Mouse (Mus musculus): Measurements from ENCODE around the gene 1500011B03Rik. TPM values are rescaled to one million over a fixed set of nuclear protein-coding genes. Genes with fewer than 3 reads are reported as not detected.

Gene 1500011B03Rik
- polyA plus RNA-seq, 1 experiment from 2014 or later = 190 TPM

DNA sequence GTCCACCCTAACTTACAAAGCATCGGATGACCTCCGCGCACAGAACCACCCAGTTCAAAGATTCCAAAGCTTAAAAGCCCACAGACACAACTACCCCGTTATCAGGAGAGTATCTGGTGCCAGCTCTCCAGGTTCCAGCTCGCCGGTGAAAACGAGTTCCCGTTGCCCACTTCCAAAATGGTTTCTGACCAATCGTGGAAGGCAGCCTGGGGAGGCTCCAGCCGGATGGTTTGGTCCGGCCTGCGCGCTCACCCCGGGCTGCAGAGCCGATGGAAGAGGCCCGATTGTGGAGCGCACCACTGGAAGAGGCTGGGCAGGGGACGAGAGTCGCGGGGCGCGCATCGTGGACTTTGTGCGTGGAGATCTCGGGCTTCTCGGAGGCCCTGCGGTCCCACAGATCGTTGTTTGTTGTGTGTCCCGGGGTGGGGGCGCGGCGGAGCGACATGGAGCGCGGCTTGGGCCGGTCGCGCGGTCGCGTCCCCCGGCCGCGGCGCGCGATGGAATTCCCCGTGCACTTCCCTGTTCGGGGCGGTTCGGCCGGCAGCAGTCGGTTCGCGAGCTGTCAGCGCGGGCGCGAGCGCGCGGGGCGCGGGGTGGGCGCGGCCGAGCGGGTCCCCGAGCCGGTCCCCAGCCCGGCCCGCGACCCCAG lies 48.7 kb downstream of the 1500011B03Rik start, which contains the start of gene Ankrd13a:
Gene Ankrd13a (plus strand): TSS at position 275 of the 649 bp plus-strand sequence.
- Histone ChIP-seq H3K4me1 (peaks cover 42% of the 10 kb centered on the region), H3K9me3 (no peaks in the 10 kb centered on the region), H3K4me3 (peak within 1 kb of the TSS; percentile 100), H3K27ac (peak within 1 kb of the TSS; percentile 76), H3K4me2 (replicated peaks) (peak within 1 kb of the TSS; percentile 93), H3K27me3 (replicated peaks) (no peaks in the 10 kb centered on the region), H3K36me3 (no peaks in the 10 kb centered on the region), H3K9ac (peak within 1 kb of the TSS; percentile 97)
- peak; percentile 83 for ATAC-seq (ENCODE audit: low FRiP score, low read depth)
- under 1% methylated on average over 49 of the region's 73 CpGs for WGBS

DNA sequence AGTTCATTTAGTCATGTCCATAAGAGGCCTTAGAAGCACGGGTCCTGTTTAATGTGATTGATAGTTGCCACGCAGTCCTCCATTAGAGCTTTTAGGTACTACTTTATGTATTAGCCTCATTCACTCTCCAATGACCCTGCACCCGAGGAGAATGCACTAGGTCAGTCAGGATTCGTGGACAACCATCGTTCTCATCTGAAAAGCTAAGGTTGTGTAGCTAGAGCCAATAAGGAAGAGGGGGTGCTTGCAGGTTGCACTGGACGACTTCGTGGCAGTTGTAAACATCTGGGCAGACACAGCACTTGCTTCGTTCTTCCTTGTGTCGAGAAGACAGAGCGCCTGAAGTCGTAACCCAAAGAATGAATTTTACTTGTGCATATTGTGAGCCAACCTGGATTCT lies 49.5 kb downstream of the 1500011B03Rik start:
- Histone ChIP-seq H3K9me3 (no peaks in the 10 kb centered on the region), H3K4me1 (peaks cover 42% of the 10 kb centered on the region), H3K9ac (peak overlapping the region; percentile 97), H3K4me2 (replicated peaks) (peak overlapping the region; percentile 93), H3K27ac (peak overlapping the region; percentile 76; the same call in 1 of the 2 replicates), H3K4me3 (peak overlapping the region; percentile 100), H3K27me3 (replicated peaks) (no peaks in the 10 kb centered on the region), H3K36me3 (no peaks in the 10 kb centered on the region)
- 2% methylated on average over 11 of the region's 11 CpGs for WGBS
- 0 out of 2 replicates have a peak, but pooled peaks have one; percentile 1 for ATAC-seq (ENCODE audit: low FRiP score, low read depth)

DNA sequence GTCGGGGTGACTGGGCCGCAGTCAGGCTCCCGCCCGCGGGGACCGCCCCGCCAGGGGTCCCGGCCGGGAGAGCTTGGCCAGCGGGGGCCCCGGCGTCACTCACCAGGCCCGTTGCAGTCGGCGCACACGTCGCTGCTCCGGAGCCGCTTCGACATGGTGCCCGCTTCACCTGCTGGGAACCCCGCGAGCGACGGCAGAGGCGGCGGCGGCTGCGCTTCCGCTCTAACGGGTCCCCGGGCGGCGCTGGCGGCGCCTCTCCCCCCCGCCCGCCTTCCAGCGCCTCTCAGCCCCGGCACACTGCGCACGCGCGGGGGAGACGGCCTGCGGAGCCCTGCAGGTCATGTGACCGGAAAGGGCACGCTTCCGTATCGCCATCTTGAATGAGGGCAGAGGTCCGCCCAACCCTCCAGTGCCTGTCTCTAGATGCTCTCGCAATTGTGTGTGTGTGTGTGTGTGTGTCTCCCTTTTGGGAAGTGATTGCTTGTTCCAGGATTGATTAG lies 50.0 kb downstream of the 1500011B03Rik start:
- Histone ChIP-seq H3K9me3 (no peaks in the 10 kb centered on the region), H3K27me3 (replicated peaks) (no peaks in the 10 kb centered on the region), H3K27ac (peak overlapping the region; percentile 46; the same call in 1 of the 2 replicates), H3K4me1 (peaks cover 42% of the 10 kb centered on the region), H3K4me3 (peak overlapping the region; percentile 100), H3K9ac (peak overlapping the region; percentile 97), H3K4me2 (replicated peaks) (peak overlapping the region; percentile 93), H3K36me3 (no peaks in the 10 kb centered on the region)
- WGBS = under 1% methylated on average over 52 of the region's 52 CpGs
- peak; percentile 81 for ATAC-seq (ENCODE audit: low FRiP score, low read depth)

DNA sequence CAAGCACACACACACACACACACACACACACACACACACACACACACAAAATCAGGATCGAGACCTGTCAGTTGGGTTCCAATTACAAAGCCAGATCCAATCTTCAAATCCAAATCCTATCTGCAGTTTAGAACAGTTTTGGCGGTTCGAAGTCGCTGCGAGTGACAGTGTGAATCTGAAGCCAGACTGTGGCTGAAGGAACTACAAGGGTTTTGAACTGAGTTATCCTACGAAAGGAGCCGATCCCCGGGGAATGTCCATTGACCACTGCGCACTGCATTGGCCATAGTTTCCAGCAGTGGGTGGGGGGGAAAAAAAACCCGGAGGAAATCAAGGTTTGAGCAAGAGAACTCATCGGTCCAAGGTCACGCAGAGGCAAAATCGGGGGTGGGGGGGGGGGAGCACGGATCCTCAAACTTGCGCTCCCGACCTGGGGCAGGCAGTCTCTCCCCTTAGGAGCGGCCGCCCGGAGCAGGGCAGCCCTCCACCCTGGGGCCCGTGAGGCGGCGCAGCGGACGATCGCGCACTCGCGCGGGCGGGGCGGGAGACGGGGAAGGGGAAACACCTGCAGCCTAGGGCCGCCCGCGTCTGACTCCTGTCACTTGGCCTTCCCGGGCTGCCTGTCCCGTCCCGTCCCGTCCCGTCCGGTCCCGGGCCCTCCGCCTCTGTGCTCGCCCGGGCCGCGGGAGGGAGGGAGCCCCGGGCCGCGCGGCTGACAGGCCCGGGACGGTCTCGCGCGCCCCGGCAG lies 50.6 kb downstream of the 1500011B03Rik start:
- H3K4me1 ChIP-seq = peaks cover 37% of the 10 kb centered on the region
- peak overlapping the region; percentile 100 for H3K4me3 ChIP-seq
- peak; percentile 67 for ATAC-seq (ENCODE audit: low FRiP score, low read depth)
- peak overlapping the region; percentile 46; the same call in 1 of the 2 replicates for H3K27ac ChIP-seq
- no peaks in the 10 kb centered on the region for H3K36me3 ChIP-seq
- WGBS = 2% methylated on average over 39 of the region's 57 CpGs
- peak overlapping the region; percentile 93 for H3K4me2 ChIP-seq (replicated peaks)
- peak overlapping the region; percentile 97 for H3K9ac ChIP-seq
- H3K9me3 ChIP-seq = no peaks in the 10 kb centered on the region
- no peaks in the 10 kb centered on the region for H3K27me3 ChIP-seq (replicated peaks)

DNA sequence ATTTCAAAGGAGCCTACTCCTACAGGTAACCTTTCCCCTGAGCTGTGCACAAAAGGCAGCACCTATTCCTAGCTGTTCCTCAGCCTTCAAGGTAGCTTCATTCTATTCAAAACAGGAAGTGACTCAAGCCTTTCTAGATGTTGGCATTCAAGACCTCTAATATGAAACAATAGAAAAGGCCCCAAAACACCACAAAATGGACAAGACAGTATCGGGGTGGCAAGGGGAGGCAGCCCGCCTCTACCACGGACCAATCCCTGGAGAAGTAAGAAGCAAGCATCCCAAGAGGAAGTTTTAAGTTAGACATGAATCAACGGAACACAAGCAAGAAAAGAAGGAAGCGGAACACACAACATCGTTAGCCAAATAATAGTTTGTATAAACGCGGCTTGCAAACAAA lies 51.5 kb downstream of the 1500011B03Rik start:
- Histone ChIP-seq H3K9me3 (no peaks in the 10 kb centered on the region), H3K4me2 (replicated peaks) (peak overlapping the region; percentile 93), H3K27me3 (replicated peaks) (no peaks in the 10 kb centered on the region), H3K36me3 (no peaks in the 10 kb centered on the region), H3K9ac (no peak overlapping the region), H3K4me3 (no peak overlapping the region), H3K4me1 (peaks cover 31% of the 10 kb centered on the region), H3K27ac (no peak overlapping the region)
- WGBS = 81% methylated on average over 8 of the region's 8 CpGs
- ATAC-seq (ENCODE audit: low FRiP score, low read depth) = no peak

DNA sequence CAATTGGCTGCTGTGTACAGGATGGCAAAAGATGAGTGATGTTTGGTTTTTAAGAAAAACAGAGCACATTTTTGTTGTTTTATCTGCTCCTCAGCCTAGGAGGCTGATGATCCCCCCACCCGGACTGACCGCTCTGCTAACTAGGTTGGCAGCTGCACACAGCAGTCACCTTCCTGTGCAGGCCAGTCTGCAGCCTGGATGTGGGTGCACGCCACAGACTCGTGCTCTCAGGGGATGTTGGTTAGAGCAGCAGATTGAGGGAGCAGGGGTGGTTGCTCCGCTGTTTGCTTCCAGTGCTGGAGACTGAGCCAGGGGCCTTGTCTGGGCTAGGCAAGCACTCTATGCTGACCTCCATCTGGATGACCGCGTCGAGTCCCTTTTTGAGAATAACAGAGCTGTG lies 53.5 kb downstream of the 1500011B03Rik start:
- Histone ChIP-seq H3K4me1 (peaks cover 18% of the 10 kb centered on the region), H3K9me3 (no peaks in the 10 kb centered on the region), H3K36me3 (peaks cover 15% of the 10 kb centered on the region), H3K4me3 (no peak overlapping the region), H3K27me3 (replicated peaks) (no peaks in the 10 kb centered on the region), H3K4me2 (replicated peaks) (peak overlapping the region; percentile 14; the same call in 1 of the 2 replicates), H3K27ac (no peak overlapping the region), H3K9ac (no peak overlapping the region)
- ATAC-seq (ENCODE audit: low FRiP score, low read depth) = no peak
- 93% methylated on average over 8 of the region's 8 CpGs for WGBS

DNA sequence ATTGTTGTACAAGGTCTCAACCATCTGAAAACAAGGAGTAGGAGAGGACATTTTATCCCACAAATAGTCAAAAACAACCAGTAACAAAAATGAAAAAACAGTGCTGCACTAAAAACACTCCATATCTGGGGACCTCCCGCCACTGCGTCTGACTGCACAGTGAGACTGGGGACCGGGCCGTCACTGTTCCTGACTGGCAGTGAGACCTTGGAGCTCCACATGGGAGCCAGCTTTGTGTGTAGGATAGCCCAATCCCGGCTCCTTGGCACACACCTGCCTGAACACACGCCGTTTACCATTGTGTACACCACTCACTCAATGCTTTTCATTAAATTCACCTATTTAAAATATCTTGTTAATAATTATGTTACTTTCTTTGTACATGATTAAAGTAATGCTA lies 56.1 kb downstream of the 1500011B03Rik start:
- Histone ChIP-seq H3K36me3 (peaks cover 40% of the 10 kb centered on the region), H3K4me1 (peaks cover 14% of the 10 kb centered on the region), H3K4me2 (replicated peaks) (no peak overlapping the region), H3K4me3 (no peak overlapping the region), H3K27ac (no peak overlapping the region), H3K27me3 (replicated peaks) (no peaks in the 10 kb centered on the region), H3K9me3 (no peaks in the 10 kb centered on the region), H3K9ac (no peak overlapping the region)
- 89% methylated on average over 7 of the region's 7 CpGs for whole genome bisulfite sequencing
- ATAC-seq (ENCODE audit: low FRiP score, low read depth) = no peak

DNA sequence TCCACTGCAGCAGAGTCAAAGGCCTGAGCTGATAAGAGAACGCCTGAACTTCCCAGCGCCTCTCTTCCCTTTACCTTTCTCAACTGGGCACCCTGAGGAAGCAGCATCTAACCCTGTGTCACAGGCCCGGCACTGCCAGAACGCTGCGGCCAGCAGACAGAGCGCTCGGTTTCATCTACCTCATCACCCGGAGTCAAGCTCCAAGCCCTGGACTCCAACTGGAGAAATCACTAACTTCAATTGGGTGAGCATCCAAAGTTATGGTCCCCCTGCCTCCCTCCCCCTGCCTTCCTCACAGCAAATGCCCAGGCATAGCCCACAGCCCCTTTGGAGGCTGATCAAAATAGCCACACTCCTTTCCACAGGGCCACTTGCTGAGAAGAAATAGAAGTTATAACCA lies 56.6 kb downstream of the 1500011B03Rik start:
- H3K4me3 ChIP-seq = no peak overlapping the region
- H3K9ac ChIP-seq = no peak overlapping the region
- no peak overlapping the region for H3K4me2 ChIP-seq (replicated peaks)
- no peak overlapping the region for H3K27ac ChIP-seq
- no peaks in the 10 kb centered on the region for H3K27me3 ChIP-seq (replicated peaks)
- peaks cover 9% of the 10 kb centered on the region; the same call in 1 of the 2 replicates for H3K4me1 ChIP-seq
- peaks cover 45% of the 10 kb centered on the region for H3K36me3 ChIP-seq
- no peak for ATAC-seq (ENCODE audit: low FRiP score, low read depth)
- WGBS = 95% methylated on average over 8 of the region's 8 CpGs
- H3K9me3 ChIP-seq = no peaks in the 10 kb centered on the region

DNA sequence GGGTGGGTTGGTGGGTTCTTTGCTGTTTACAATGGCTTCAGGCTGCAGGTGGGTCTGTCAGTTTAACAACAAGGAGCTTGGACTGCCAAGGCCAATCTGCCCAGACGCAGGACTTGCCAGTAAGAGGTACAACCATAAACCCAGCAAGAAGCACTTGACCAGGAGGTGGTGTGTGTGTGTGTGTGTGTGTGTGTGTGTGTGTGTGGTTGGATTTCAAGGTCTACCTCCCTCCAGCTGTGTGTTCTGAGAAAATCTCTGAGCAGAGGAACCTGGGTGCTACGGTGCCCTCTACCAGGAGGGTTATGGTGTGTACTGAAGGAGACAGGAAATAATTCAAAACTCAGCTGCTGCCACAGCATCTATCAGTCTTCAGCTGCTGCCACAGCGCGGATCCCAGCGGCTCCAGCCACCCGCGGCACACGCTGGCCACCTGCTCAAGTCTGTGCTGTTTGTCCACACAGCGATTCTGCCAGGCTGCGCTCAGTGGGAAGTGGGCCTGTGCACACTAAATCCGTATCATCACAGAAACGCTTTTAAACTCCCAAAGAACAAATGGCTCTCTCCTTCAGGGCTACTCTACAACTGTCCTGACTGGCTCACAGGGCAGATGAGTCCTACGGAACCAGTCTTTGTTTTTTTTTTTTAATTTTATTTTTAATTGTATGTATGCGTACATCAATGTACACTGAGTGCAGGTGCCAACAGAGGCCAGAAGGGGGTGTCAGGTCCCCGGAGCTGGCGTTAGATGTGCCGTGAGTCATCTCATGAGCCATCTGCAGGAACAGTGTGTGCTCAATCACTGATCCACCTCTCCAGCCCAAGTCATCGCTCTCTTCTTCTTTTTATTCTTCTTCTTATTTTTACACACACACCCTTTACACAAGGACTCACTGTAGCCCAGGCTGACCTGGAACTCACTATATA lies 58.2 kb downstream of the 1500011B03Rik start:
- Histone ChIP-seq H3K9me3 (no peaks in the 10 kb centered on the region), H3K4me3 (no peak overlapping the region), H3K4me2 (replicated peaks) (no peak overlapping the region), H3K27ac (no peak overlapping the region), H3K9ac (no peak overlapping the region), H3K27me3 (replicated peaks) (no peaks in the 10 kb centered on the region), H3K4me1 (peaks cover under 1% of the 10 kb centered on the region; the same call in 1 of the 2 replicates), H3K36me3 (peaks cover 57% of the 10 kb centered on the region)
- WGBS = 87% methylated on average over 18 of the region's 18 CpGs
- no peak for ATAC-seq (ENCODE audit: low FRiP score, low read depth)

DNA sequence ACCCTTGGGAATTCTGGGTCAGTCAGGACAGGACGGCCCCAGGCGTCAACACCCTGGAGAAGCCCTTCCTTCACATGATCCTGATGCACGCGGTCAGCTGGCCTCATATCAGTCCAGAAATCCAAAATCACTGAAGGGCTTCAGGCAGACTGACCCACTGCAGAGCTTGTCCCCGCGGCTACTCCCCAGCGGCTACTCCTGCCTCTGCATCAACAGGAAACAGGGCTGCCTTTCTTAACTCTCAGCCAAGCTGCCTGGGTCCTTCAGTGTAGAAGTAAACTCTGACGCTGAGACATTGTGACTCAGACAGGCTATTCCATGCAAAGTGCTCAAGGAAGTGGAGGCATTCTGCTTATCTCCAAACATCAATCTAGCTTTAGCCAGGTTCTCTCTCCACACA lies 61.3 kb downstream of the 1500011B03Rik start:
- peaks cover 73% of the 10 kb centered on the region for H3K36me3 ChIP-seq
- WGBS = 93% methylated on average over 8 of the region's 8 CpGs
- H3K27ac ChIP-seq = no peak overlapping the region

DNA sequence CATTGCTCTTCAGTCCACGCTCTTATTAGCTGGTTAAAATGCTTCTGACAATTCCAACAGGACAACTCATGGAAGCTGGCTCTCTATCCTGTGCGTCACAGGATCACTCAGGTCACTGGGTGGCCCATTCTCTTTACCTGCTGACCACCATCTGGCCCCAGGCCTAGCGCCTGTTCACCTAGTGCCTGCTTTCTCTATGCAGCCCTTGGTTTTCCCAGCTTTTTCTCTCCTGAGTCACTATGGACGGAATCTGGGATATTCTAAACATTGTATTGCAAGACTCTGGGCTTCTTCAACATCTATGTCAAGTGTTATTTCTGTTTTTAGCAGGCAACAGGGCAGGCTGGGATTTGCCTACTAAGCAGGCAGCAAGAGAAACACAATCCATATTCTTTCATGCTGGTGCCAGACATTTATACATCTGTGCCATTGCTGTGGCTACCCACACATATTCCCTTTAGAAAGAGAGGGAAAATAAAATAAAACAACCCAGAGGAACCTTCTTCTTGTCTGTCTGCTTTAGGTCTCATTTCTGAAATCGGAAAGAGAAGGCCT lies 63.7 kb downstream of the 1500011B03Rik start:
- Histone ChIP-seq H3K9me3 (no peaks in the 10 kb centered on the region), H3K9ac (no peak overlapping the region), H3K36me3 (peaks cover 69% of the 10 kb centered on the region), H3K27me3 (replicated peaks) (no peaks in the 10 kb centered on the region), H3K4me1 (no peaks in the 10 kb centered on the region), H3K4me2 (replicated peaks) (no peak overlapping the region), H3K4me3 (no peak overlapping the region), H3K27ac (no peak overlapping the region)
- ATAC-seq (ENCODE audit: low FRiP score, low read depth) = no peak
- 93% methylated on average over 5 of the region's 5 CpGs for WGBS

More for the DNA sequence above, 61.3 kb downstream of the 1500011B03Rik start:
- no peaks in the 10 kb centered on the region for H3K27me3 ChIP-seq (replicated peaks)
- H3K4me3 ChIP-seq = no peak overlapping the region
- no peak overlapping the region for H3K4me2 ChIP-seq (replicated peaks)
- no peaks in the 10 kb centered on the region for H3K9me3 ChIP-seq
- ATAC-seq (ENCODE audit: low FRiP score, low read depth) = no peak
- no peaks in the 10 kb centered on the region for H3K4me1 ChIP-seq
- H3K9ac ChIP-seq = no peak overlapping the region

All from neural tube, embryonic 12.5 days (tissue).